Mouse (Mus musculus) CH12.LX (cell line): ENCODE data around the gene Slc9b2.

Experiments used
- CTCF ChIP-seq, 2 experiments: IDR thresholded peaks in 1 of 2; conservative IDR thresholded peaks in 1 of 2; 2 replicates each; pipeline ENCODE4 v1.5.1; 2011 to 2012; ENCODE audit warnings: low read depth in 2 of 2, low read length in 2 of 2, improper control_type of control experiment in 1 of 2, inconsistent platforms in 1 of 2, mild to moderate bottlenecking in 1 of 2, moderate library complexity in 1 of 2
- NRF1 ChIP-seq: IDR thresholded peaks from 2 replicates; pipeline ENCODE4 v1.6.1; 2014; ENCODE audit warnings: low read depth, mild to moderate bottlenecking, inconsistent platforms, low read length, improper control_type of control experiment, moderate library complexity
- POLR2A ChIP-seq: IDR thresholded peaks from 2 replicates; pipeline ENCODE4 v1.6.1; 2011; ENCODE audit warnings: low read depth, mild to moderate bottlenecking, improper control_type of control experiment, low read length
- RCOR1 ChIP-seq: conservative IDR thresholded peaks from 2 replicates; pipeline ENCODE4 v1.6.1; 2012; ENCODE audit warnings: low read depth, mild to moderate bottlenecking, inconsistent platforms, low read length, improper control_type of control experiment
- TCF12 ChIP-seq: IDR thresholded peaks from 2 replicates; pipeline ENCODE4 v1.6.1; 2014; ENCODE audit warnings: low read depth, mild to moderate bottlenecking, inconsistent platforms, low read length, improper control_type of control experiment
- UBTF ChIP-seq: IDR thresholded peaks from 2 replicates; pipeline ENCODE4 v1.6.1; 2012; ENCODE audit warnings: low read depth, mild to moderate bottlenecking, inconsistent platforms, low read length, improper control_type of control experiment, moderate library complexity
- ZNF384 ChIP-seq: IDR thresholded peaks from 2 replicates; pipeline ENCODE4 v1.6.1; 2012; ENCODE audit warnings: low read depth, low read length, improper control_type of control experiment, inconsistent platforms

DNA sequence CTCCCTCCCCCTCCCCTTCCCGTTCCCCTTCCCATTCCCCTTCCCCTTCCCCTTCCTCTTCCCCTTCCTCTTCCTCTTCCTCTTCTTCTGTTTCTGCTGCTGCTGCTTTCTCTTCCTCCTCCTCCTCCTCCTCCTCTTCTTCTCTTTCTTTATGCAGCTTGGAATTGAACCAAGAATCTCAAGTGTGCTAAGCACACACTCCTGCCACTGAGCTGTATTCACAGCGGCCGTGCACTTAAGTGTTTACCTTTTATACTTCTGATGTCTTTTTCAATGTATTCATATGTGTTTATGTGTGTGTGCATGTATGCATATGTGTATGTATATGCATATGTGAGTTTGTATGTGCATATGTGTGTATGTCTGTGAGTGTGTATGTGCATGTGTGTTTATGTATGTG is 21.7 kb upstream of the Slc9b2 start:
- no peak for TF ChIP-seq RCOR1
- no peak for TF ChIP-seq NRF1
- no peak for TF ChIP-seq POLR2A
- TF ChIP-seq CTCF (conservative IDR thresholded peaks at IDR 0.05 in 1 of 2, IDR thresholded peaks at IDR 0.05 in 1 of 2; ENCODE audit: low read depth in 2 of 2, low read length in 2 of 2) = no peak
- TF ChIP-seq TCF12 = no peak
- TF ChIP-seq ZNF384 = no peak
- TF ChIP-seq UBTF = no peak
